Mouse (Mus musculus): Measurements from ENCODE around the gene Mpv17l2. TPM values are rescaled to one million over a fixed set of nuclear protein-coding genes. Genes with fewer than 3 reads are reported as not detected.

Gene Mpv17l2
- total RNA-seq, 2 experiments from 2014 or later: 32.0 to 39.7 TPM

DNA sequence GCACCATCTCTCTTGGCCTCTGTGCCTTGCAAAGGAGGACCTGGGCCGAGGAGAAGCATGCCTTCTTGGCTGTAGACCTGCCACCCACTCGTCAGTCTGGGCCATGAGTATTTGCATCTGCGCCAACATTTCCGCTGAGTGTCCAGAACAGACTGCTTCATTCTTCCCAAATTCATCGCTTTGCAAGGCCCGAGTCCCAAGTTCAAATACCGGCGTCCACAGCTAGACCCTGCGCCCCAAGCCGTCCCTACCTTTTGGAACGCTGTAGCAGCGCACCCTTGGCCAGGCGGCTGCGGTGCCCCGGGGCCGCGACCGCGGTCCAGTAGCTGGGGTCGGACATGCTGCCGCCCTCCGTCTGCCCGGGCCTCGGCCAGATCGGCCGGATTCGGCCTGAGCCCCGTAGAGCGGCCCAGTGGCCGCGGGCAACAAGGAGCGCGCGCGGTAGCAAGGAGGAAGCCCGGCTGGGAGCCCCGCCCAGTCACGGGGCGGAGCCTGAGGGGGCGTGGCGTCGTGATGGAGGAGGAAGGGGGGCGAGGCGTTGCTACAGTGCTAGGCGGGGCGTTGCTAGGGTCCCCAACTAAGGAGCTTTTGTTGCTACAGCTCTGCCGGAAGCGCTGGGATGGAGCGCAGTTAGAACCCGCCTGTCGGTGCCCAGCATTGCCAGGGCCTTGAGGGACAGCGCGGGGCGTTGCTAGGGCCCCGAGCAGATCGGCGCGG is 31.4 kb upstream of the Mpv17l2 start:
- intact Hi-C loops (cut with DNase I): no loop called here

DNA sequence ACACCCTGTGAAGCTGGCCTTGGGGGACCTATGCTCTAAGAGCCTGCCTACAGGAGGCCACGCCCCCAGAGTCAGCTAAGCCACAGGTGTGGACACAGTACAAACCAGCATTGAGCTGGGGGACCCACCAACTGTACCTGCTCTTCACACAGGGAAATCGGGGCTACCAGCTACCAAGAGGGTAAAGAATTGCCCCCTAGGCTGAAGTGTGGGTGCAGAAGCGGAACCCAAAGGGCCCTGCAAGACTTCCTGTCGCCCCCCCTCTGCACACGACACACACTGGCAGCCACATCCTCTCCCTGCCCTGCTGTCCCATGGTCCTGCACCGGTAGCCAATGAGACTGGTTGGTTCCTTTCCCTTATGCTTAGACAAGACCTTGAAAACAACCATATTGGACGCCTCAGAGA is 30.6 kb upstream of the Mpv17l2 start:
- DNase-seq: no peak
- intact Hi-C loops (cut with DNase I): no loop called here

More for the DNA sequence above, 31.4 kb upstream of the Mpv17l2 start:
- DNase-seq: peak; percentile 97

DNA sequence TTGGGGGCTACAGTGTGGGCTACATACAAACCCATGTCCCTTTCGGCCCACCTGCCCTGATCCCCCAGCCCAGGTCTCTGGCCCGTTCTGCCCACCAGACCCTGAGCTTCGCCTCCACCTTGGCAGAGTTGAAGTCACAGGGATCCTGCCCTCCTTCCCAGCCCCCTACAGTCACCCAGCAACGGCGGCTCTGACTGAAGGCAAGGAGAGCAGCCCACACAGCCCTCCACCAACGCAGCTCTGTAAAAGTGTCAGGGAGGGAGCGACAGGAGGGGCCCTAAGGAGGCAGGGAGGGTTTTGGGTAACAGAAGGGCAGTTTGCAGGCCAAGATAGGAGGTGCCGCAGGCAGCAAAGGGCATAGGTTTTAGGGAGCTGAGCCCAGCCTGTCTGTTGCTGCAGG is 30.1 kb upstream of the Mpv17l2 start:
- no peak for DNase-seq
- intact Hi-C loops (cut with DNase I): no loop called here

DNA sequence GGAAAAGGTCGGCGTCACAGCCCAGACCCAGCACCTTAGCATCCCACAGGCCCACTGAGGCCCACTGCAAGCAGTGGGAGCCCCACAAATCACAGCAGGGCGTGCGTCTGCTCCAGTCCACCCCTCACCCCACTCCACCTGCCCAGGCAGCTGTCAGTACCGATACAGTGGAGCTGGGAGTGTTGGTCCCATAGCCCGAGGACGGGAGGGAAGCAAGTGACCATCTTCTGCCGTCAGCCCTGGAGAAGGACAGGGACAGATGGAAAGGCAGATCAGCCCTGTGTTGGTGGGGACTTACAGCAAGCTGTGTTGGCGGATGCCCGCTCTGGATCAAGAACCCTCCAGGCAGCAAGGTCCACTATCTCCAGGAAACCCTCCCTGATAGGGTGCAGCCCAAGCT is 28.3 kb upstream of the Mpv17l2 start:
- intact Hi-C loops (cut with DNase I): no loop called here
- DNase-seq: no peak

DNA sequence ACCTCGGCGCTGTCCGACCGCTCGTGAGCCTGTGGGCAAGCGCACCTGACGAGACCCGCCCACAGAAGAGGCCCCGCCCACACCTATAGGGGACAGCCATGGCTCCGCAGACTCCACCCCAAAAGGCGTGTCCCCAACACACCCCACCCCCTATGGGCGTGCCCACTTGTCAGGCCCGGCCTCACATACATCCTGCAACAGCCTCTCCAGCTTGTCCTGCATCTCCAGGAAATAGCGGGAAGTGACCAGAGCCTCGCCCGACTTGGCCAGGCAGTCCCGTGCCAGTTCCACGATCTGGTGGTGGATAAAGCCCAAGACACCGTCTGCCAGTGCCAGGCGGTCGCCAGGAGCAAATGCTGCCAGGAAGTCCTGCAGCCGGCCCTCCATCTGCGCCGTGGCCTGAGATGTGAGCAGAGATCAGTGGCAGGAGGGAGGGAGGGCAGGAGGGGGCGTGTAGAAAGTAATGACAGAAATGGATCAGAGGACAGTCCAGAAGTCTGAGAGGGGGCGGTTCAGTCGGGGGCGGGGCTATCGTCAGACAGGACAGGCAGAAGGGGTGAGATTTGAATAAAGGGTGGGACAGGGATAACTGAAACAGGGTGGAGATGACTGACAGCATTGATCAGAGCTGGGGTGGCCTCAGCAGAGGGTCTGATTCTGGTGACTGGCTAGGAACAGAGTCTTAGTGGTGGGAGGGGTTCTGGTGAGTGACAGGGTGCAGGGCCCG is 27.4 kb upstream of the Mpv17l2 start:
- intact Hi-C loops (cut with DNase I): no loop called here

DNA sequence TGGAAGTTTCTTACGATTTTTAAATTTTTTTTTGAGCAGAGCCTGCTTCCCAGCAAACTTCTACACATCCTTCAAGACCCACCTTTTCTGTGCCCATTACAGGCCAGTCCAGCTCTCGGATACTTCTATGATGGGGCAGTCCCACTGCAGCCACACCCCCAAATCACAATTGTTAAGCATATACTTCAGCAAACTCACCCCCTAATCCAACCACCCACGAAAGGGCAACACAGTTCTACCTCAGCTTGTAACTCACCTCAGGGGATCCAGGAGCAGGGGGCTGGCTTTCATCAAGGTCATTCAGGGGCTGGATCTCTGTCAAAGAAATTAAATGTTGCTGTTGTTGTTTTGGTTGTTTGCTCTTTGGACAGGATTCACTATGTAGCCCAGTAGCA is 26.3 kb upstream of the Mpv17l2 start:
- DNase-seq: no peak
- intact Hi-C loops (cut with DNase I): no loop called here

More for the DNA sequence above, 27.4 kb upstream of the Mpv17l2 start:
- DNase-seq: no peak

DNA sequence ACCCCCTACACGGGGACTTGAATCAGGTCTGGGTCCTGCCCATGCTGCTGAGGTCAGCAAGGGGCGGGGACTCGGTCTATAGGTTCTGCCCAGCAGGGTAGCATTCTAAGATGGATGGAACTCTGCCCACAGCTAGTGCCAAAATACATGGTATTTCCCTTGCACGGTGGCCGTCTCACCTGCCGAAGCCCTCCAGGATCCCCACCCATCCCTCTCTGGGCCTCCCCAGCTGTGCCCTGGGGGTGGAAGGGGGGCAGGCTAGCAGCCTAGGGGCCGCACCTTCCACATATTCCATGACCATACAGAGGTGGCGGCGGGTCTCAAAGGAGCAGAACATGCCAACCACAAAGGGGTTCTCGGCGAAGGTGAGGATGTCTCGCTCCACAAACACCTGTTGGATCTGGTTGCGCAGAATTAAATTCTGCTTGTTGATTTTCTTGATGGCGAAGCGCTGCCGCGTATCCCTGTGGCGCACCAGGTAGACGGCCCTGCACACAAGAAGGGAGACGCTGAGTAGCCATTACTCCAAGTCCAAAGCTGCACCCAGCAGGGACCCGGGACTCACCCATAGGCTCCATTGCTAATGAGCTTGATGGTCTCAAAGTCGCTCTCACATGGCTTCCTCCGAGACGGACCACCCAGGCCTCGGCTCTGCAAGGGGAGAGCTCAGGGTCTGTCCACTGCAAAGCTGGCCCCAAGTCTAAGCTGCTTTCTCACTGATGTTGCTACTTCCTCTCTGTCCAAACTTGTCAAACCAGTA is 25.7 kb upstream of the Mpv17l2 start:
- intact Hi-C loops (cut with DNase I): no loop called here
- no peak for DNase-seq

DNA sequence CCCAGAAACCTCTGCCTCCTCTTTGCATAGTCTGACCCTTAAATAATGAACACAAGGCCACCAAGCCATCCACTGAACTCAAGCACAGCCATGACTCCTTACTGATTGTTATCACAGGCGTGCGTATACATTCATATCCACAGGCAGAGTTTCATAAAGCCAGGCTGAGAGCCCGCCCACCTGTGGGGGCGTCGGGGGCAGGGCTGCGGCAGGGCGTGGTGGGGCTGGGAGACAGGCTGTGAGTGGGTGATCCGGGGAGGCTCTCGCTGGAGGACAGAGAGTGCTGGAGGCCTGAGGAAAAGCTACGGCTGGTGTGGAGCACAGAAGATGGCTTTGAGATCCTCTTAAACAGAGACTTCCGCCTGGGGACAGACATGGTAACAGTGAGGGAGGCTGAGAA is 19.3 kb upstream of the Mpv17l2 start:
- intact Hi-C loops (cut with DNase I): no loop called here
- DNase-seq: no peak

DNA sequence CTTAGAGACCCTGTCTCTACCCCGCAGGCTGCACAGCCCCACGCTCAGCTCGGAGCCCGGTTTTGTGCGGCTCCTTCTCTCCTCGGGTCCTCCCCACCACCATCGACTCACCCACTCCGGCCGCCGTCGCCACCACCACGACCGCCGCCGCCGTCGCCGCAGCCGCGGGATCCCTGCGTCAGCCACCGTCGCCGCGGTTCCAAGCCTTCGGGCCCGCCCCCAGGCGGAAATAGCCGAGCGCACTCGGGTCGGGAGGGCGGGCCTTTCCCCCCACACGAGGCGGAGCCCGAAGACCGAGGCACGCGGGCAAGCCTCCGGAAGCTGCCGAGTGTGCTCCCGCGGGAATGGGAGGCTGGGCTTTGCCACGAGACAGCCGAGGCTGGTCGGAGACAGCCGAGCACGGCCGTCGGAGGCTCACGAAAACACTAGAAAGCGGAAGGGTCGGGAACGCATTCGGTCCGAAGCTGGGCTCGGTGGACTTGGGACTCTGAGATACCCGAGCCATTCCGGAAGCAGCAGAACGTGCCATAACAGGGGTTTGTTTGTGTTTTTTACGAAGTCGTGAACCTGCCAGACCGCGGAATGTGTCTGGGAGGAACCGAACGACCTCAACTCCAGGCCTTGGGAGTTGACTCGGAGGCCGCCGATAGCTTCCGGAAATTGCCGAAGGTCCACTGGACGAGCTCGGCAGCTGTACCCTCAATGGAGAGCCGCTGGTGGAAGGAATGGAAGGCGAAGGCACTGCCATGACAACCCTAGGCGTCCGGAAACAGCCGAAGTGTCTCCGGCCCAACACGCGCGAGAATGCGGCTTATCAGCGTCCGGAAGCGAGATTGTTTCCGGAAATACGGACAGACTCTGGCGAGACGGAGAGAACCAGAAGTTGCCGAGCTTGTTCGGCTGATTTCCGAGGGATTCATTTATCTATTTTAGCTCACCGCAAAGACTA is 16.0 kb upstream of the Mpv17l2 start, which contains the start of gene Pik3r2:
TSS of gene Pik3r2 (minus strand) at position 218 of the 949 bp plus-strand sequence.
- peak; percentile 98 to 99 for DNase-seq
- intact Hi-C loops (cut with DNase I): no loop called here

DNA sequence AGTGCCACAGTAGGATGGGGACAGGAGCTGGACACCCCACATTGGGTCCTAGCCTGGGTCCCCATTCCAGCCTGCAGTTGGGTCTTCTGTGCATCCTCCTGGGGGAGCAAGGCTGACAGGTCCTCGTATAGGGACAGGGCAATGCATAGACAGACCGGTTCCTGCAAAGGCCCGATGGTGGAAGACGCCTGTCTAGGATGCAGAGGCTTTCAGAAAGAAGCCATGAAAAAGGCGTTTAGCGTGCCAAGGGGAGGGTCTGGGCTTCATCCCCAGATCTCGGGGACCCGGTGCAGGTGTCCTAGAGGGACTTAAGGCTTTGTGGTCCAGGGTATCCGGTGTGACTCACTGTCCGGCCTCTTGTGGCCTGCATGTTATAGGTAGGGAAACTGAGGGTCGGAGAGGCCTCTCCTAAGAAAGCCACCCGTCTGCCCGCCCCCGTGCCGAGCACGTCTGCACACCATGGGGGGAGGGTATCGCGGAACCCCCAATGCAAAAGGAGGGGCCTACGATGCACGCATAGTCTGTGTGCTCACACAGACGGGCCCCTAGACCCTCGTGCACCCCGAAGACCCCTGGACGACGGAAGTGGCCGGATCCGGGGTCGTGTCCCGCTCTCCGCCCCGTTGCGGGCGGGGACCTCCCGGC is 15.2 kb upstream of the Mpv17l2 start:
- DNase-seq: no peak
- intact Hi-C loops (cut with DNase I): no loop called here

DNA sequence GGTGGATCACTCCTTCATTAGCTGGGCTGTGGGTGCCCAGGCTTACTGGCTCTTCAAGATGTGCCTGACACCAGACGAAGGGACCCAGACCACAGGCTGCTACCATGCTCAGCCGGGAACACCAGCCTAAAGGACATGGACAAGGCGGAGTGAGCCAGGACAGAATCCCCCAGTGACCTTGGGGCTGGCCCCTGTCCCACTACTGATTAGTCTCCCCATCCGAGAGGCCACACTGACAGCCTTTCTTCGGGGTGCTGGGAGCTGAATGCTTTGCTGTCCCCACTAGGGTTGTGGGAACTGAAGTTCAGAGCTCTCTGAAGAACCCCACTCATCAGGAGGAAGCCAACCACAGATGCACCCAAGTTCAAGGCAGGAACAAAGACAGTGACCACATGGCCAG is 14.5 kb upstream of the Mpv17l2 start:
- peak in 1 of 2 experiments; percentile 54 for DNase-seq
- intact Hi-C loops (cut with DNase I): no loop called here

DNA sequence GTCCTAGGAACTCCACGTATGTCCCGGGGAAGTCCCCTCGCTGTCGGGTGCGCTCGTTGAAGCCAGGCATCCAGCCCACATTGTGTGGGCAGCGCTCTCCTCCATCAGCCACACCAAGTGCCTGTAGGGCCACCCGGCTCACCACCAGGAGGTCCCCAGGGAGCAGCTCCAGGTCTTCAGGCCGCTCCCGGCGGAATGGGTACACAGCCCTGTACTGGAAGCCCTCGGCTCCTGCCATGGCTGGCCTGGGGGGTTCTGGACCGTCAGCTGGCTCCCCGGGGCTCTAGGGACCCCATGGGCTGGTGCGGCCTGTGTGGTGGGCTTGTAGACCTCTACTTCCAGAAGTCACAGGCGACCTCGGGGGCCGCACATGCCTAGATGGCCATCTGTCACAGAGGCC is 14.0 kb upstream of the Mpv17l2 start:
- intact Hi-C loops (cut with DNase I): no loop called here
- DNase-seq: no peak

DNA sequence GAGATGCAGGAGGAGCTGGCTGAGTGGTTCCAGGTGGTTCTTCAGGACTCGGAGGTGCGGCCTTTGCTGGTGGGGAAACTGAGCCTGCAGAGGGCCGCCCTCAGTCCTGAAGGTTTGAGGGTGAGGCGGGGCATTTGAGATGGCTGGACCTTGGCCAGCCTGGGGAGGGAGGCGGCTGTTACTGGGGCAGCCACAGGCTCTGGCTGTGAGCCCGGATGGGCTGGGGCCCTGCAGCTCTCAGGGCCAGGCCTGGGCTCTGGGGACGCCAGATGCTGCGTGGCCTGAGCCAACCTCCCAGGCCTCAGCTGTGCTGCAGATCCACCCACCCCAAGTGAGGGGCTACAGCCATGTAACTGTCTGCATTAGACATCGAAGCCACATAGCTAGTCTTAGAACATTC is 13.1 kb upstream of the Mpv17l2 start:
- DNase-seq: peak; percentile 90 to 93
- intact Hi-C loops (cut with DNase I): no loop called here

DNA sequence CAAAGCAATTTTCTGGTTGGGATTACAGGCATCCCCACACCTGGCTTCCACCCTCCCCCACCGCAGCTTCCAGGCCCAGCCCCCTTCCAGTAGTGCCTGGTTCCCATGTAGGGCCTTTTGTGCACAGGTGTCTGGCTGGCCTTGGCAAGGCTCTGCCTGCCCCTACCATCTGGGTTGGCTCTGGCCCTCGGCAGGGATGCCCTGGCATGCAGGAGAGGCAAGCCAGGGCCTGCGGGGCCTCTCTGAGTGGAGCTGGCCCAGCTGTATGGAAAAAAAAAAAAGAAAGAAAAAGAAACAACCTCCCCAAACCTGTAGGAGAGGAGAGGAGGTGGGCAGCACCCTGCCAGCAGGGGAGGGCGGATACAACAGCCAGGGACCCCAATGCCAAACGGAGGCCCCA is 12.7 kb upstream of the Mpv17l2 start:
- intact Hi-C loops (cut with DNase I): no loop called here
- no peak for DNase-seq

DNA sequence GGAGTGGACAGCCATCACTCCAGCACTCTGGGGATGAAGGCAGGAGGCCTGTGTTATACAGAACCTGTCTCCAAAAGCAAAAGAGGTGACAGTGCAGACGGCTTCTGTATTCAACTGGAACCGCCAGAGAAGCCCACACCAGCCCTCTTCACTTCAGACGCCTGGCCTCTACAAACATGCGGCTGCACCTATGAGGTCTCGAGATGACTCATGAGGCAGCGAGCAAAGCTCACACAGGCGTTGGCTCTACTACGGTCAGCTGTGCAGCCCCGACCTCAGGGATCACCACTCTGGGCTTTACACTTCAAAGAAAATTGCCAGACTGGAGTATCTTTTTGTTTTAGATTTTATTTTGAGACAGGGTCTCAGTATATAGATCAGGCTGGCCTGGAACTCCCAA is 12.1 kb upstream of the Mpv17l2 start:
- intact Hi-C loops (cut with DNase I): no loop called here
- no peak for DNase-seq

DNA sequence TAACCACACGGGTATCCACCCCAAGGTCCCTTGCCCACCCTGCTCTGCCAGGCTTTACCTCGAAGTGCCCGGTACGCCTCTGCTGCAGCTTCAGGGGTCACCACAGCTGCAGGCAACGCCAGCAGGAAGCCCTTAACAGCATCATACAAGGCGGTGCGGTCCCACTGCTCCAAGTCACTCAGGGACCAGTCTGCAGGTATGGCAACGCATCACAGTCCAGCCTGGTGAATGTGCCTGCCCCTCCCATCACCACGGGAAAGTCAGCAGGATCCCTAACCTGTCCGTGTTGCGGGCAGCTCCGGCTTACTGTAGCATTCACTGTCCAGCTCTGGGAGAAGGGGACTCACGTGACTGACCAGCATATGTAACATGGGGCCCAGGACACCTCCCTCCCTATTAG is 11.3 kb upstream of the Mpv17l2 start:
- intact Hi-C loops (cut with DNase I): no loop called here
- DNase-seq: no peak

DNA sequence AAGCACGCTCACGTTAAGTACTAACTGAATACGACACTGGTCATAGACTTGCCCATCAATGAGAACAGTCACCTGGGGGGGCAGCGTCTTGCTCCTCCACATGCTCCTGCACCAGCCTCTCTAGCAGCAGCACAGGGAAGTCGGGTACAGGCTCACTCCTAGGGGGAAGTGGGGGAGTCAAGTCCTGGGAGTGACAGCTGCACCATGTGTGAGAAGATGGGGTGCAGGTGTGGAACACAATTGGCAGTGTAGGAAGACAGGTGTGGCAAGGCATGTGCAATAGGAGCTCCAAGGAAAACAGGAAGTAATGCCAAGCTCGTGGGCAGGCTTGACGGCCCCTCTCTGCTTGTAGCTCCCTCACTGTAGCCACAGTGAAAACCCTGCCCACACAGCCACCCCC is 10.5 kb upstream of the Mpv17l2 start:
- DNase-seq: no peak
- intact Hi-C loops (cut with DNase I): no loop called here

DNA sequence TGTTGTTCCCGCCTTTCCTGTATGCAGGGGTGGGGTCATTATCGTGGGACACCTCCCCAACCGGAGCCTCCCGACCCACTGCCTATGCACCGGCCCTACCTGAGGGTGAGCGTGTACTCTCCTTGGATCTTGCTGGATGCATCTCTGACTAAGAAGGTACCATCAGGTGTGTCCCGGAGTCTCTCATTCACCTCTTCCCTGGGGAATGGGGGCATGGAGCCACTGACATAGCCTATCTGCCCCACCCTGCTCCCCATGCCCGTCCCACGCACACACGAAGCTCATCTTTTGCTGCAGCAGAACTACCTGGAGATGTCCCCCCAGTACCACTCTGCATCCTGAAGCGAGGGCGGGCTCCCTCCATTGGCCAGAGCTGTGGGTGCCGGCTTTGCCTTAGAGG is 10.0 kb upstream of the Mpv17l2 start:
- intact Hi-C loops (cut with DNase I): no loop called here
- no peak for DNase-seq

DNA sequence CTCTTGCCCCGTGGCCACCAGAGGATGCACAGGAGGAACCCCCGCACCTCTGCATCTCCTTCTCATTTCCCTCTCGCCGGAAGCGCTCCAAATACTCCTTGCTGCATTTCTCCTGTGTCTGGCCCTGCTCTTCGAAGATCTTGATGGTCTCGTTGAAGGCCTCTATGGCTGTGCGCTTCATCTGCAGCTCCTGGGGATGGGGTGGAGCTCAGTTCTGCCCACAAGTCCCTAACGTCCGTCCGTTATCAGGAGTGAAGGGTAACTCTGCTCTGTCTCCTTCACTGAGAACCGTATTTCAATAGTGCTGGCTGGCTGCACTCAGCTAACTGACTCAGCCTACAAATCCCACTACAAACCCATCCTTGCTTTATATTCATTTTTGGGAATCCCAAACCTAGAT is 9.1 kb upstream of the Mpv17l2 start:
- DNase-seq: no peak
- intact Hi-C loops (cut with DNase I): loop anchor here (1.0 kb wide), 1 partner anchor 50 kb away; no protein-coding TSS in a partner anchor

DNA sequence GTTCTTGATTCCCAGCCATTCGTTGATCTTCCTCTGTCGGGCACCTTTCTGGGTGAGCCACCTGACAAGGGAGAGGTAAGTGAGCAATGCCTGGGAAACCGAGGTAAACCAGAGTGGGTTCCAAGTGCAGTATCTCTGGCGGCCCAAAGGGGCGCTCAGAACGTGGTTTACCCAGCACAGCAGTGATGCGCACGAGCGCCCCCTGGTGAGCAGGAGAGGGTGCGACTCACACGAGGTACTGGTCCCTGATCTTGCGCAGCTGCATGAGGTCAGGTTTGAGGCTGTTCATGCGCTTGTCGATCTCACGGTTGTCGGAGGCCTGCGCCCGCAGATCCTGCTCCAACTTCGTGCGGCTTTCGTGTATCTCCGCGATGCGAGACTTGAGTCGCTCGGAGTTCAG is 8.6 kb upstream of the Mpv17l2 start:
- intact Hi-C loops (cut with DNase I): loop anchor here (1.0 kb wide), 1 partner anchor 49 kb away; no protein-coding TSS in a partner anchor
- peak; percentile 95 to 98 for DNase-seq

All from heart, postnatal 10 days (tissue).